Mouse (Mus musculus): ENCODE data around the gene Krt19. TPM values are rescaled to one million over a fixed set of nuclear protein-coding genes. Genes with fewer than 3 reads are reported as not detected.

Gene Krt19
- polyA plus RNA-seq, 1 experiment from 2014 or later = 35.0 TPM

DNA sequence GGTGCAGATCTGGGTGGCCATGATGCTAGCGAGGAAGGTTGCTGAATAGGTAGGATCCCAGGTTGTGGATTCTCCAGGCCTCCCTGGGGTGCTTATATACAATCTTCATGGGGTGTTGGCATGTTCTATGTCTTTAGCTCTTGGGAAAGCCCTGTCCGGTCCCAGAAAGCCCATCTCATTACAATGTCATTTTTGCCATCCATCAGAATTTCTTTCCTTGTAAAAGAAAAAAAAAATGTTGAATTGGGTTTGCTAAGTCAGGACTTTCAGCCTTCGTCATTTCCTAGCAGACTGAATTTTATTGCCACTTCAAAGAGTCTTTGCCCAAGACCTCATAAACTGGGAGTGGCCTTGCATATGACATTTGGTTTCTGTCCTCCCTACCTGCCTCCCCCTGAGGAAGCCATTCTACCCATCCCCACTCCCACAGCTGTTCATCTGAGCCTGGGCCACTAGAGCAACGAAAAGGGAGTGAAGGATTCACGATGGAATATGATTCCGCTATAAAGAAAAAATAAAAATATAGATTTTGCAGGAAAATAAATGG lies 42.8 kb downstream of the Krt19 start, which contains the start of gene Krt36:
Gene Krt36 (minus strand): TSS at position 51 of the 547 bp plus-strand sequence.
- H3K36me3 ChIP-seq (ENCODE audit: control insufficient read depth, insufficient read depth, low read length) = no peaks in the 10 kb centered on the region
- ATAC-seq (ENCODE audit: insufficient number of reproducible peaks, insufficient read depth, low FRiP score, low read depth) = no peak
- H3K9me3 ChIP-seq (ENCODE audit: control insufficient read depth, low read length) = no peaks in the 10 kb centered on the region
- H3K27ac ChIP-seq (replicated peaks in 1 of 2; ENCODE audit: control insufficient read depth in 1 of 2, insufficient read depth in 1 of 2, low read depth in 2 of 2, low read length in 2 of 2) = no peak within 1 kb of the TSS
- 86% methylated on average over 6 of the region's 6 CpGs for WGBS
- no peak within 1 kb of the TSS for H3K9ac ChIP-seq (ENCODE audit: low read length)
- H3K4me3 ChIP-seq (ENCODE audit: control insufficient read depth in 1 of 2, insufficient read depth in 1 of 2, low read depth in 1 of 2, low read length in 2 of 2) = no peak within 1 kb of the TSS
- H3K27me3 ChIP-seq (ENCODE audit: control insufficient read depth, insufficient read depth, low read length) = no peaks in the 10 kb centered on the region
- H3K4me2 ChIP-seq (ENCODE audit: low read length) = no peak within 1 kb of the TSS
- H3K4me1 ChIP-seq (ENCODE audit: control insufficient read depth in 2 of 2, insufficient read depth in 2 of 2, low read length in 2 of 2) = no peaks in the 10 kb centered on the region

DNA sequence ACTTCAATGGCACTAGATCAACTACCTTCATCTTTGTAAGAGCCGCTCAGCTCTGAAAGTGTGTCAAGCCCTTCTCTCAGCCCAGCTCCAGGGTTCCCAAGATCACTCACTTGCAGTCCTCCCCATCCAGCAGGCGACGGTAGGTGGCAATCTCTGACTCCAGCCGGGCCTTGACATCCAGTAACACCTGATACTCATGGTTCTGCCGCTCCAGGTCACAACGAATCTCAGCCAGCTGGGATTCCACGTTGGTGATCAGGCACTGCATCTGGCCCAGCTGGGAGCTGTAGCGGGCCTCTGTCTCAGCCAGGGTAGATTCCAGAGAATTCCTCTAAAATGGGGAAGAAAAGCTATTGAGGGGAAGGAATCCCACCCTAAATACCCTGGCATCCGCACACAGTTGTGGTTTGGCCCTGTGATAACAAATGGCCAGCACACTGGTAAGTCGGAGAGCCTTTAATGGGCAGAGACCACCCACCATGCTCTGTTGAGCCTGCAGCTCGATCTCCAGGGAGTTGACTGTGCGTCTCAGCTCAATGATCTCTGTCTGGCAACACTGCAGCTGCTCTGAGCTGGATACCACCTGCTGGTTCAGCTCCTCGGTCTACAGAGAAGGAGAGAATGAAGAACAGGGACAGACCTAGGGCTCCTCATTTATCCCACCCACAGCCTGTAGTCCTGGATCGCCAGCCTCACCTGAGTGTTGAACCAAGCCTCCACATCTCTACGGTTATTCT lies 45.6 kb downstream of the Krt19 start:
- H3K4me1 ChIP-seq (ENCODE audit: control insufficient read depth in 2 of 2, insufficient read depth in 2 of 2, low read length in 2 of 2) = no peaks in the 10 kb centered on the region
- H3K9ac ChIP-seq (ENCODE audit: low read length) = no peak overlapping the region
- WGBS = 44% methylated on average over 15 of the region's 15 CpGs
- no peaks in the 10 kb centered on the region for H3K9me3 ChIP-seq (ENCODE audit: control insufficient read depth, low read length)
- H3K4me2 ChIP-seq (ENCODE audit: low read length) = no peak overlapping the region
- no peak overlapping the region for H3K4me3 ChIP-seq (ENCODE audit: control insufficient read depth in 1 of 2, insufficient read depth in 1 of 2, low read depth in 1 of 2, low read length in 2 of 2)
- no peaks in the 10 kb centered on the region for H3K36me3 ChIP-seq (ENCODE audit: control insufficient read depth, insufficient read depth, low read length)
- ATAC-seq (ENCODE audit: insufficient number of reproducible peaks, insufficient read depth, low FRiP score, low read depth) = no peak
- no peak overlapping the region for H3K27ac ChIP-seq (replicated peaks in 1 of 2; ENCODE audit: control insufficient read depth in 1 of 2, insufficient read depth in 1 of 2, low read depth in 2 of 2, low read length in 2 of 2)
- H3K27me3 ChIP-seq (ENCODE audit: control insufficient read depth, insufficient read depth, low read length) = no peaks in the 10 kb centered on the region

GRCm38 (mm10) chr11:100100391-100100790 lies 48.1 kb downstream of the Krt19 start:
- no peaks in the 10 kb centered on the region for H3K9me3 ChIP-seq (ENCODE audit: control insufficient read depth, low read length)
- no peaks in the 10 kb centered on the region for H3K36me3 ChIP-seq (ENCODE audit: control insufficient read depth, insufficient read depth, low read length)
- ATAC-seq (ENCODE audit: insufficient number of reproducible peaks, insufficient read depth, low FRiP score, low read depth) = no peak
- H3K4me3 ChIP-seq (ENCODE audit: control insufficient read depth in 1 of 2, insufficient read depth in 1 of 2, low read depth in 1 of 2, low read length in 2 of 2) = no peak overlapping the region
- H3K4me2 ChIP-seq (ENCODE audit: low read length) = no peak overlapping the region
- H3K4me1 ChIP-seq (ENCODE audit: control insufficient read depth in 2 of 2, insufficient read depth in 2 of 2, low read length in 2 of 2) = no peaks in the 10 kb centered on the region
- no peak overlapping the region for H3K27ac ChIP-seq (replicated peaks in 1 of 2; ENCODE audit: control insufficient read depth in 1 of 2, insufficient read depth in 1 of 2, low read depth in 2 of 2, low read length in 2 of 2)
- 76% methylated on average over 4 of the region's 4 CpGs for WGBS
- H3K9ac ChIP-seq (ENCODE audit: low read length) = no peak overlapping the region
- no peaks in the 10 kb centered on the region for H3K27me3 ChIP-seq (ENCODE audit: control insufficient read depth, insufficient read depth, low read length)

DNA sequence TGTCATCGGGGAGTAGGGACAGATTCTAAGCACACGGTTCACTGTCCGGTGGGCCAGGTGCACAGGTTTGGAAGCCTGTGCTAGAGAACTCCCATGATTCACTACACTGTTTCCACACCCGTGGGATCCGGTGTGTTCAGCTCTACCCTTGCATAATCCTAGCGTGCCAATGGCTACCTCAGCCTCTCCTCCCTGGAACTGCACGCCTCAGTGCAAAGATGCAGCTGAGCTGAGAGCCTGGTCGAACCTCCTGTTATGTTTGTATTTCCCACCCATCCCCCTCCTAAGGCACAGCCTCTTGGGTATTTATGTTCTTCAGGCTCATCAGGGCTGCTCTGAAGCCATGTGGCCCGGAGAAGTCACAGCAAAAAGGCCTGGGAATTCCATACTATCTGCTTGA lies 50.6 kb downstream of the Krt19 start:
- Histone ChIP-seq H3K4me3 (ENCODE audit: control insufficient read depth in 1 of 2, insufficient read depth in 1 of 2, low read depth in 1 of 2, low read length in 2 of 2) (no peak overlapping the region), H3K9ac (ENCODE audit: low read length) (no peak overlapping the region), H3K27ac (replicated peaks in 1 of 2; ENCODE audit: control insufficient read depth in 1 of 2, insufficient read depth in 1 of 2, low read depth in 2 of 2, low read length in 2 of 2) (no peak overlapping the region), H3K36me3 (ENCODE audit: control insufficient read depth, insufficient read depth, low read length) (no peaks in the 10 kb centered on the region), H3K4me2 (ENCODE audit: low read length) (no peak overlapping the region), H3K27me3 (ENCODE audit: control insufficient read depth, insufficient read depth, low read length) (no peaks in the 10 kb centered on the region), H3K9me3 (ENCODE audit: control insufficient read depth, low read length) (no peaks in the 10 kb centered on the region), H3K4me1 (ENCODE audit: control insufficient read depth in 2 of 2, insufficient read depth in 2 of 2, low read length in 2 of 2) (no peaks in the 10 kb centered on the region)
- WGBS = 67% methylated on average over 9 of the region's 9 CpGs
- ATAC-seq (ENCODE audit: insufficient number of reproducible peaks, insufficient read depth, low FRiP score, low read depth) = 0 out of 2 replicates have a peak, but pooled peaks have one; percentile 36

DNA sequence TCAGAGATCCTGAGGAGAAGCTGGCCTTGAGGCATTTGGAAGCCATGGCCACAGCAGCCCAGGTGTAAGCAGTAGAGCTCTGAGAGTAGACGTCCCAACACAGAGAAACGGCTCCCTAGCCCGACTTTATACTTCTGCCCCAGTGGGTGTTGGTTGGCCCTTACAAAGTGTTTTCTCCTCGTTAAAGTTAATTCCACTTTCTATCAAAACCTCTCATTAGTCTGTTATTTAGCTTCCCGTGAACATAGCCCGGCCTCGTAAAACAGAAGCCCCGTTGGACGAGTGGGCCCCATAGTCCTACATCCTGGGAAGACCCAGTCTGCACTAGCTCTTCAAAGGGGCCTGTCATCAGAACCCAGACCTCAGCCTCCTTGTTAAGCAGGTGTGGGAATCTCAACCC lies 52.3 kb downstream of the Krt19 start, which contains the start of gene Krt35:
Gene Krt35 (minus strand): TSS at position 101 of the 400 bp plus-strand sequence.
- Histone ChIP-seq H3K9ac (ENCODE audit: low read length) (no peak within 1 kb of the TSS), H3K9me3 (ENCODE audit: control insufficient read depth, low read length) (no peaks in the 10 kb centered on the region), H3K4me3 (ENCODE audit: control insufficient read depth in 1 of 2, insufficient read depth in 1 of 2, low read depth in 1 of 2, low read length in 2 of 2) (no peak within 1 kb of the TSS), H3K4me2 (ENCODE audit: low read length) (no peak within 1 kb of the TSS), H3K36me3 (ENCODE audit: control insufficient read depth, insufficient read depth, low read length) (no peaks in the 10 kb centered on the region), H3K27ac (replicated peaks in 1 of 2; ENCODE audit: control insufficient read depth in 1 of 2, insufficient read depth in 1 of 2, low read depth in 2 of 2, low read length in 2 of 2) (no peak within 1 kb of the TSS), H3K27me3 (ENCODE audit: control insufficient read depth, insufficient read depth, low read length) (no peaks in the 10 kb centered on the region), H3K4me1 (ENCODE audit: control insufficient read depth in 2 of 2, insufficient read depth in 2 of 2, low read length in 2 of 2) (no peaks in the 10 kb centered on the region)
- no peak for ATAC-seq (ENCODE audit: insufficient number of reproducible peaks, insufficient read depth, low FRiP score, low read depth)
- WGBS = 83% methylated on average over 9 of the region's 9 CpGs

Other genes with a start within 250 kb of the Krt19 start
- not detected in 2 replicates for gene Krtap31-1, start 240.7 kb downstream of the Krt19 start, polyA plus RNA-seq (2014; fragmentation: Nextera tagmentation; extraction: Ambion mirVana)
- gene Gm11565, start 233.9 kb downstream of the Krt19 start, polyA plus RNA-seq (2014; fragmentation: Nextera tagmentation; extraction: Ambion mirVana) = not detected in 2 replicates
- not detected in 2 replicates for gene Krtap31-2, start 212.4 kb downstream of the Krt19 start, polyA plus RNA-seq (2014; fragmentation: Nextera tagmentation; extraction: Ambion mirVana)
- gene Krtap9-5, start 200.2 kb downstream of the Krt19 start, polyA plus RNA-seq (2014; fragmentation: Nextera tagmentation; extraction: Ambion mirVana) = not detected in 2 replicates
- gene Krtap29-1, start 169.6 kb downstream of the Krt19 start, polyA plus RNA-seq (2014; fragmentation: Nextera tagmentation; extraction: Ambion mirVana) = not detected in 2 replicates
- not detected in 2 replicates for gene Krtap16-1, start 162.1 kb downstream of the Krt19 start, polyA plus RNA-seq (2014; fragmentation: Nextera tagmentation; extraction: Ambion mirVana)
- gene Krtap17-1, start 154.7 kb downstream of the Krt19 start, polyA plus RNA-seq (2014; fragmentation: Nextera tagmentation; extraction: Ambion mirVana) = not detected in 2 replicates
- not detected in 2 replicates for gene Krt33a, start 132.5 kb downstream of the Krt19 start, polyA plus RNA-seq (2014; fragmentation: Nextera tagmentation; extraction: Ambion mirVana)
- not detected in 2 replicates for gene Krt33b, start 118.8 kb downstream of the Krt19 start, polyA plus RNA-seq (2014; fragmentation: Nextera tagmentation; extraction: Ambion mirVana)
- not detected in 2 replicates for gene Krt34, start 107.1 kb downstream of the Krt19 start, polyA plus RNA-seq (2014; fragmentation: Nextera tagmentation; extraction: Ambion mirVana)
- not detected in 2 replicates for gene Krt31, start 98.1 kb downstream of the Krt19 start, polyA plus RNA-seq (2014; fragmentation: Nextera tagmentation; extraction: Ambion mirVana)
- not detected in 2 replicates for gene Krt32, start 60.4 kb downstream of the Krt19 start, polyA plus RNA-seq (2014; fragmentation: Nextera tagmentation; extraction: Ambion mirVana)
- gene Krt35, start 52.4 kb downstream of the Krt19 start, polyA plus RNA-seq (2014; fragmentation: Nextera tagmentation; extraction: Ambion mirVana) = not detected in 2 replicates
- gene Krt36, start 43.0 kb downstream of the Krt19 start, polyA plus RNA-seq (2014; fragmentation: Nextera tagmentation; extraction: Ambion mirVana) = not detected in 2 replicates
- gene Krt13, start 27.1 kb downstream of the Krt19 start, polyA plus RNA-seq (2014; fragmentation: Nextera tagmentation; extraction: Ambion mirVana) = not detected in 2 replicates
- gene Krt15, start 12.7 kb downstream of the Krt19 start, polyA plus RNA-seq (2014; fragmentation: Nextera tagmentation; extraction: Ambion mirVana) = 0.50 TPM in 1 of 2 replicates, not detected in the other
- not detected in 2 replicates for gene Krt9, start 44.6 kb upstream of the Krt19 start, polyA plus RNA-seq (2014; fragmentation: Nextera tagmentation; extraction: Ambion mirVana)
- 1.5 and 1.9 TPM in 2 replicates for gene Krt14, start 58.9 kb upstream of the Krt19 start, polyA plus RNA-seq (2014; fragmentation: Nextera tagmentation; extraction: Ambion mirVana)
- not detected in 2 replicates for gene Krt16, start 100.2 kb upstream of the Krt19 start, polyA plus RNA-seq (2014; fragmentation: Nextera tagmentation; extraction: Ambion mirVana)
- gene Krt17, start 112.4 kb upstream of the Krt19 start, polyA plus RNA-seq (2014; fragmentation: Nextera tagmentation; extraction: Ambion mirVana) = 1.4 TPM in 2 replicates
- gene Krt42, start 121.2 kb upstream of the Krt19 start, polyA plus RNA-seq (2014; fragmentation: Nextera tagmentation; extraction: Ambion mirVana) = not detected in 2 replicates
- gene Eif1, start 171.2 kb upstream of the Krt19 start, polyA plus RNA-seq (2014; fragmentation: Nextera tagmentation; extraction: Ambion mirVana) = 1,807 and 1,900 TPM in 2 replicates
- gene Gast, start 185.7 kb upstream of the Krt19 start, polyA plus RNA-seq (2014; fragmentation: Nextera tagmentation; extraction: Ambion mirVana) = not detected in 2 replicates
- gene Hap1, start 207.5 kb upstream of the Krt19 start, polyA plus RNA-seq (2014; fragmentation: Nextera tagmentation; extraction: Ambion mirVana) = 3.4 and 4.3 TPM in 2 replicates
- 117 and 118 TPM in 2 replicates for gene Jup, start 249.1 kb upstream of the Krt19 start, polyA plus RNA-seq (2014; fragmentation: Nextera tagmentation; extraction: Ambion mirVana)

All from heart, embryonic 14.5 days (tissue).